Mouse (Mus musculus): ENCODE data around the gene Gse1.

- TF ChIP-seq POLR2A (IDR thresholded peaks at IDR 0.05; ENCODE audit: control insufficient read depth in 1 of 2, insufficient read depth in 1 of 2, low read depth in 1 of 2, low read length in 2 of 2, poor library complexity in 1 of 2) (no peak), POLR2AphosphoS5 (IDR thresholded peaks at IDR 0.05; ENCODE audit: borderline replicate concordance, low read depth, low read length) (no peak), MYC (IDR thresholded peaks at IDR 0.05; ENCODE audit: low read depth, low read length) (no peak), NELFE (IDR thresholded peaks at IDR 0.05; ENCODE audit: low read depth, low read length) (no peak)
Measured at GRCm38 (mm10) chr8:120320146-120320545, 91.9 kb downstream of the Gse1 start.

Data from MEL (cell line).